Mouse (Mus musculus): ENCODE measurements around the gene Ninj2.

- TF ChIP-seq CTCF (IDR thresholded peaks at IDR 0.05; ENCODE audit: low read depth, low read length) (no peak), POLR2AphosphoS5 (IDR thresholded peaks at IDR 0.05; ENCODE audit: insufficient replicate concordance, low read depth, low read length) (no peak)
Observed at GRCm38 (mm10) chr6:120091956-120092355, 1.2 kb upstream of the Ninj2 start.

Measured in G1E (cell line).